Mouse (Mus musculus) lung, postnatal 10 days (tissue): ENCODE results near the gene Bax.

Source experiments
- DNase-seq: peaks from one replicate; pipeline ENCODE4 v3.0.0; 2021

Gene Bax

DNA sequence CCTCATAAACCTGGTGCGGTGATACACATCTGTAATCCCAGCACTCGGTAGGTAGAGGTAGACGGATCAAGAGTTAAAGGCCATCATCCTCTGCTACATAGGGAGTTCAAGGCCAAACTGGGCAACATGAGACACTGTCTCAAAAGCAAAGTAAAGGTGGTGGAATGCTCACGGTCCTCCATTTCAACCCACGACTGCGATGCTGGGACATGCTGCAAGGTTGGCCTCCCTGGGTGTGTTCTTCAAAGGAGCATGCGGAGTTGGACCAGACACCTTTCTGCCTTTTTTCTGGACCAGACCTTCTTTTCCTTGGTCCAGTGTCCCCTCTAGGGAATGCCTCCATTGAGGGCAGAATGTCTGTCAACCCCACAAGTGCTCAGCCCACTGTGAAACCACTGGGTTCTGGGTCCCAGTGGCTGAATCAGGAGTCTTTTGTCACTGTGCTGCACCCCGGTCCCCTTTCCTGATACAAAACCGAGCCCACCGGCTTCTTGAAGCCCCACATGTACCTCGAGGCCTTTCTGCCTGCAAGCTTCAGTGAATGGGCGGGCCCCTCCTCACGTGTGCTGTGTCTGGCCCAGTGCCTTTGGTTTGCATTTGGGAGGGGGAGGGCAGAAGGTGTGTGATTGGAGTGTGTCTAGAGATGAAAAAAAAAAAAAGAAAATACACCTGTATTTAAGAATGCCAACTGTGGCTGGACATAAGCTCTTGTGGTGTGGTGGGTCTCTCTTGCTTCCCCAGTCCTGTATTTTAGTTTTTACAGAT, 10.6 kb downstream of the Bax start:
- DNase-seq: no peak

DNA sequence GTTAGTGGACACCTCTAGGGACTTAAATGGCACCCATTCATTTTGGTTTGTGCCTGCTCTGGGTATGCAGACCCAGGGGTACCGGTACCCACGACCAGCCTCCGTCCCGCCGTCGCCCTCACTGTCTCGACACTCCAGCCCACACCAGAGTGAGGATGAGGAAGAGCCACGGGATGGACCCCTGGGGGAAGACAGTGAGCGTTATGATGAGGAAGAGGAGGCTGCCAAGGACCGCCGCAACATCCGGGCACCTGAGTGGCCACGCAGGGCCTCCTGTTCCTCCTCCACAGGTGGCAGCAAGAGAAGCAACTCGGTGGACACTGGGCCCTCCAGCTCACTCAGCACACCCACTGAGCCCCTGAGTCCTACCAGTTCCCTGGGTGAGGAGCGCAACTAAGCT, 11.7 kb downstream of the Bax start:
- DNase-seq: no peak

DNA sequence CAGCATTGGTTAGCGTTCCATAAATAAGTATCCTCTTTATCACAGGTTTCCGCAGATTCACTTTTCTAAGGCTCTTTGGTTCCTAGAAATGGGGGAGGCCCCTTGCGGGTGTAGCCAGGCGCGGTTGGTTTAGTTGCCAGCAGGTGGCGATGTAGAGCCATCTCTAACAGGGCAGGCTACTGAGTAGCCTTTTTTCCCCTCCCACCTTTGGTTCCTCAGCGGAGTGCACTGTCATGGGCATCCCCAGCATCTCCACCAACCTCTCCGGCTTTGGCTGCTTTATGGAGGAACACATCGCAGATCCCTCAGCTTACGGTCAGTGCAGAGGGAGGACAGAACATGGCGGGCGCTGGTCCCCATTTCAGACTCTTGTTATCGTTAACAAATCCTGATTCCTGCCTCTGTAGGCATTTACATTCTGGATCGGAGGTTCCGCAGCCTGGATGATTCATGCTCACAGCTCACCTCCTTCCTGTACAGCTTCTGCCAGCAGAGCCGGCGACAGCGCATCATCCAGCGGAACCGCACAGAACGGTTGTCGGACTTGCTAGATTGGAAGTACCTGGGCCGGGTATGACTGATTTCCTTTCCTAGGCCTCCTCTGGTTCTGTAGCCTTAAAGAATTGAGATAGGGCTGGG, 15.2 kb downstream of the Bax start:
- peak; percentile 91 for DNase-seq

DNA sequence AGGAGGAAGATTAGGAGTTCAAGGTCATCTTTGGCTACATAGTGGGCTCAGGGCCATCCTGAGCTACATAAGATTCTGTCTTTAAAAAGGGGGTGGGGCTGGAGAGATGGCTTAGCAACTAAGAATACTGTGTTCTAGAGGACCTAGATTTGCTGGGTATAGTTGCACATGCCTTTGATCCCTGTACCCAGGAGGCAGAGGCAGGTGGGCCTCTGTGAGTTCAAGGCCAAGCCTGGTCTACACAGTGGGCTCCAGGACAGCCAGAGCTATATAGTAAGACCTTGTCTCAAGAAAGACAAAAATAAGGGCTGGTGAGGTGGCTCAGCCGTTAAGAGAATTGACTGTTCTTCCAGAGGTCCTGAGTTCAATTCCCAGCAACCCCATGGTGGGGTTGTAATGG, 16.7 kb downstream of the Bax start:
- no peak for DNase-seq

DNA sequence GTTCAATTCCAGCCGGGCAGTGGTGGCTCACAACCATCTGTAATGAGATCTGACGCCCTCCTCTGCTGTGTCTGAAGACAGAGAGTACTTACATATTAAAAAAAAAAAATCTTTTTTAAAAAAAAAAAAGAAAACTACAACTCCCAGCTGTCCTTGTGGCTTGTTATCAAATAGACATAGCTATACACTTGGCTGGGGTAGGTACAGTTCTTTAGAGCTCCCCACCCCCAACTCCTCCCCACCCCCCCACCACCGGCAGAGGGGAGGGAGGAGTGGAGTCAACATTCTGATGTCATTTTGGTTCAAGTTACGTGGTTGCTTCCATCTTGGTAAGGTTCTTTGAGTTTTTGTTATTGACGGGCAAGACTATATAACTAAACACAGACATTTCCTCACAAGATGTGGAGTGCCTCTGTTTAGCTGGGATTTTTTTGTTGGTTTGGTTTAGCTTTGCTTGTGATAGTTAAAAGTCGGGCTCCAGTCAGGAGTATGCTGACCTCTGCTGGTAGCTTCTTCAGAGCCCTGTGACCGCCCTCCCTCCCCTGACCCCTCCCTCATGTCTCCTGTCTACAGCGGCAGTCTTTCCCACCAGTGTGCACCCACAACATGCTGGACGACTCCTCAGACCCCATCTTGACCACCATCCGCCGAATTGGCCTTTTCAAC, 19.2 kb downstream of the Bax start:
- peak; percentile 75 for DNase-seq

DNA sequence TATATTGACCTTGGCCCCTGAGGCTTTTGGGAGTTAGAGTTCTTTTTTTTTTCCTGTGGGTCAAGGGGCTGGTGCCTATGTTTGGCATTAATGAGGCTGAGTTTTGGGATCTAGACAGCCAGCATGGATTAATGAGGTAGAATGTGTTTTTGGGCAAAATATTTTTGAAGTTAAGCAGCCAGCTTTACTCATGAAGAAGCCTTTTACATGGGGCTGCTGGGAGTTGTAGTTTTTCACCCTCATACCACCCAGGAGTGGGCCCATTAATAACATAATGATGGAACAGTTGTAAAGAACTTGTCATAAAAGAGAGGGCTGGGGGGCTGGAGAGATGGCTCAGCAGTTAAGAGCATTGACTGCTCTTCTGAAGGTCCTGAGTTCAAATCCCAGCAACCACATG, 20.1 kb downstream of the Bax start:
- no peak for DNase-seq

DNA sequence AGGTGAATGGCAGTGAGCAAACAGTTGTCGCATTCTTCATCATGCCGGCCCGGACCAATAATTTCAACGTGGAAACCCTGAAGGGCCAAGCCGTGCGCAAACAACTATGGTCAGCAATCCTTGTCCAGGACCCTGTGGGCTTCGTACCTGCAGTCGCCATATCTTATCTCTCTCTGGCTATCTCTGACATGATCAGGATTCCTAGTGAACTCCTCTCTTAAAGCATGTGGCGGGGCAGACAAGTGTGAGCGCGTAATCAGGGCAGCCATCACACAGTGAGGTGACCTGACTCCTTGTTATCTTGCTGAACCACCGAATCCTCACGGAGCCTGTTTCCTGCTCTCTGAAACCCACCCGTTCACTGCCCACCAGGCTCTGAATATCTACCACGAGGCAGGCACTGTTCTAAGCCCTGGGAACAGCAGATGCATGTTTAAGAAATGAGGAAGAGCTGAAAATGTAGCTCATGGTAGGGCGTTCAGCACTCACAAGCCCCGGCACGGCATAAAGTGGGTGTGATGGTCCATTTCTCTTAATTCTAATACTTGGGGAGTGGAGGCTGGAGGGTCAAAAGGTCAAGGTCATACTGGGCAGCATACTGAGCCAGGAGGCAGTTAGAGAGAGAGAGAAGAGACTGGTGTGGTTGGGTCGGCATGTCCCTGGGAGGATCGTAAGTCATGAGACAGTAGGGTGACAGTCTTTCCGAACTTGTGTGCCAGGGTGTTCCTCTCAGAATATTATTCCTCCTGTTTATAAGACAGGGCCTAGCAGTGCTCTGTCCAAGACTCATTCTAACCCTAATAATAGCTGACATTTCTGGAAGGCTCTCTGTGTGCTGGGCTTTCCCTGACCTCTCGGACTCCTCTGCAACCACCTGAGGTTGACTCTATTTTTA, 22.9 kb downstream of the Bax start:
- DNase-seq: no peak

DNA sequence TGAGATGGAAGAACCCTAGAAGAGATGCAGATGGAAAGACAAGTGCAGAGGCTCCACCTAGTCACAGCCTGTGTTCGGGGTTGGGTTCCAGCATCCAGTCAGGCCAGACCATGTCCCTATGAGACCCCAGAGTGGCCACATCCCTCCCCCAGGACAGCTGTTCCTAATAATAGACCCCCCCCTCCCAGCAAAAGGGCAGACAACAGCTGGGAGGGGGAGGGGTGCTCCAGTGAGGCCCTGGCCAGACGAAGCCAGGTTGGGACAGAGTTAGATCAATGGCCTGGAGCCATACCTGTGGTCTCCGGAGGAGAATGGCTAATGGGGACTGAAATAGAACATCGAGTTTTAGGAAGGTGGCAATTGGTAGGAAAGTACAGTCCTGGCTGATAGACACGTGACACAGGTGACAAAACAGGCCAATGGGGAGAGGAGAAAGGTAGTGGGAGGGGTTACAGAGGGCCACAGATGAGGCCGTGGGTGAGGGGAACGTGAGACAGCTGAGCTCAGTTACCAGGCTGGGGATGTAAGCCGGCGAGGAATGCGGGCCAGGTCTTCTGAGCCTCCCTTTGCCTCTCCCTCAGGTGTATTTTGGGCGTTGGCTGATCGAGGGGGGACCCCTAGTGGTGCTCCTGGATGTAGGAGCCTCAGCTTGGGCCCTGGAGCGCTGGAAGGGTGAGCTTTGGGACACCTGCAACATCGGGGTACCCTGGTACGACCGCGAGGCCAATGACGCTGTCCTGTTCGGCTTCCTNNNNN, 29.0 kb downstream of the Bax start, which contains the start of gene Ruvbl2:
Gene Ruvbl2, minus strand, starts transcription at position 576 of the 756 bp plus-strand sequence.
- DNase-seq: peak; percentile 47

DNA sequence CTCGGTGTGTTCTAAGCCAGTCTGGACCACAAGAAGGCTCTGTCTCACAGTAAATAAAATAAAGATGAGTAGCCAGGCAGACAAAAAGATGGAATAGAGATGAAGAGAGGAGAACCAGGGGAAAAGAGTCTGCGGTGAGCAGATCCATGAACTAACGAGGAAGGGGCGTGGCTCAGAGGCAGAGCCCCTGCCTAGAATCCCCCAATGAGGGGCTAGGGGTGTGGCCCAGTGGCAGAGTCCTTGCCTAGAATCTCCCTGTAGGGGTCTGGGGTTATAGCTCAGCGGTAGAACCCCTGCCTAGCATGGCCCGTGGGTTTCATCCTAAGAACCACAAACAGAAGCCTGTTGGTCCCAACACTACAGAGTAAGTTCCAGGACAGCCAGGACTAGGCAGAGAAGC, 29.7 kb downstream of the Bax start:
- no peak for DNase-seq

DNA sequence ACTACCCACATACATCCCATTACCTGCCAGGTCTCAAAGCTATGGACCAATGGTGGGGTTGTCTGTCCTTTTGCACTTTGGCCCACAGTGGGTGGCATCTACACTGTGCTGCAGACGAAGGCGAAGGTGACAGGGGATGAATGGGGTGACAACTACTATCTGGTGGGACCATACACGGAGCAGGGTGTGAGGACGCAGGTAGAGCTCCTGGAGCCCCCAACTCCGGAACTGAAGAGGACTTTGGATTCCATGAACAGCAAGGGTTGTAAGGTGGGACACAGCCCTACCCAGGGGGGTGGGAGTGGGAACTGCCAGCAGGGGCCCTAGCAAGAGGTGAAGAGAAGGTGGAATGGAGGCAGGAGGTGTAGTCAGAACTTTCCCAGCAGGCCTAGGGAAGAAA, 30.3 kb downstream of the Bax start:
- no peak for DNase-seq

DNA sequence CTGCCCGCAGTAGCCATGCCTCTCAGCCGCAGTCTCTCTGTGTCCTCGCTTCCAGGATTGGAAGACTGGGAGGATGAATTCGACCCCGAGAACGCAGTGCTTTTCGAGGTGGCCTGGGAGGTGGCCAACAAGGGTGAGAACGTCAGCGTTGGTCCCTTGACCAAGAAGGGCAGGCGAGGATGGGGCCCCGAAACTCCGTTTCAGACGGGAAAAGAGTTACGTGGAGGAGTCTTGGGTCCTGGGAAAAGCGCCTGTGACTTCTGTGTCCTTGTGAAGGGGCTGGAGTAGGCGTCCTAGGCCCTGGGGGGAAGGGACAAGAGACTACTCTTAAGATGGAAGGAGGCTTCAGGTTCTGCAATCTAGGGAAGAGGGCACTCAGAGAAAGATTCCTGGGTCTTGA, 31.7 kb downstream of the Bax start:
- DNase-seq: peak; percentile 49

DNA sequence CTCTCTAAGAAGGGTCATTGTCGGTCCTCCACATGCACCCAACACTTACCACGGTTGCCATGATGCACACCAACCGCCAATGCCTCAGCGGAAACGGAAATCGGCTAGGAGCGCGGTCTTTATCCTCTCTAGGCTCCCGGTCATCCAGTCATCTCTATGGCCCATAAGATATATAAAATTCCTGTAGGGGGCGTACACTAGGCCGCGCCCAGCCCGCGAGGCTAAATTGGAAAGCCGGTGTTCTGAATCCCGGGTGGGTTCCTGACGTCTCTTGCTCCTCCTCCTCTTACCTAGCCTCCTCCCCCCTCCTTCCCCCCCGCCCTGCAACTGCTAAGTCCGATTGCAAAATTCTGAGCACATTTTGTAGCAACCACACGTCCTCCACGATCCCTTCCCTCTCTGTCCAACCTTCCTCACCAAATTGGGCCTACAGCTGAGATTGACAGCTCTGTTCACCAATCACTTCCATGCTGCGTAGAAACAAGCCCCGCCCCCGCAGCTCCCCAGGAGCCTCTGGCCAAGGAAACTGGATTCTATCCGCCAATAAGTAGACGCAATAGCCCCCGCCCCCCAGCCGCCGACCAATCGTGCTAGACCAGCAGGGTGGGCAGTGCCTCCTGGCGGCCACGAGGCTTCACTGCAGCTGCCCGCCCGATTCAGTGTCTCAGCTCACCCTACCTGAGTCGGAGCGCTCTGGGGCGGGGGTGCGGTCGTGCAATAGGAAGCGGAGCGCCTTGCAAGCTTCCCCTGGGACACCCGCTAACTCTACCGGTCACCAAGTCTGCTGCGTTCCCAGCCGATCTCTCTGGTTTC, 32.3 kb downstream of the Bax start, which contains the start of gene Gys1:
Gene Gys1, plus strand, starts transcription at position 642 of the 813 bp plus-strand sequence.
- peak; percentile 100 for DNase-seq

DNA sequence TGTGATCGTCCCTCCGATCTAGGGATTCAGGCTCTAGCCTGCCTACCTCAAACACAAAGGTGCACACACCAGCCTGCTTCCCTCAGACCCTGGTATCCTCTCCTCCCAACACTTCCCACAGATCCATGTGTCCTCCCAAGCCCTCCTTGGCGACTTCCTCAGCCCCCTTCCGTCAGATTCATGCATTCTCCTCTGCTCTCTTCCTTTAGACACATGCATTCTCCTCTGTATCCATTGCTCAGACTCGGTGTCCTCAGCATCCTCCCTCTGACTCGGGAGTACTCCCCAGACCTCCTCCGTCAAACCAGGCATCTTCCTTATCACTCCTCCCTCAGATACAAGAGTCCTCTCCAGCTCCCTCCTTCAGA, 32.9 kb downstream of the Bax start:
- no peak for DNase-seq

DNA sequence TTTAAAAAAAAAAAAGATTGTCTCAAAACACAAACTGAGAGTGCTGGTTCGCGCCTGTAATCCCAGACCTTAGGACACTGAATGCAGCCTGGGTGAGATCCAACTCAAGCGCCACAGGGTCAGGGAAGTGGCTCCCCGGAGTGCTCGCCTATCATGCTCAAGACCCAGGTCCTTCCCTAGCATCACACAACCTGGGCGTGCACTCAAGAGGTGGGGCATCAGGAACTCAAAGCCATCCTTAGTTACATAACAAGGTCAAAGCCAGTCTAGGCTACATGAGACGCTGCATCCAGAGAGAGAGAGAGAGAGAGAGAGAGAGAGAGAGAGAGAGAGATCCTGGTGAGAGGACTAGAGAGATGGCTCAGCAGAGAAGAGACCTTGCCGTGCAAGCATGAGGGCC, 40.1 kb downstream of the Bax start:
- no peak for DNase-seq

DNA sequence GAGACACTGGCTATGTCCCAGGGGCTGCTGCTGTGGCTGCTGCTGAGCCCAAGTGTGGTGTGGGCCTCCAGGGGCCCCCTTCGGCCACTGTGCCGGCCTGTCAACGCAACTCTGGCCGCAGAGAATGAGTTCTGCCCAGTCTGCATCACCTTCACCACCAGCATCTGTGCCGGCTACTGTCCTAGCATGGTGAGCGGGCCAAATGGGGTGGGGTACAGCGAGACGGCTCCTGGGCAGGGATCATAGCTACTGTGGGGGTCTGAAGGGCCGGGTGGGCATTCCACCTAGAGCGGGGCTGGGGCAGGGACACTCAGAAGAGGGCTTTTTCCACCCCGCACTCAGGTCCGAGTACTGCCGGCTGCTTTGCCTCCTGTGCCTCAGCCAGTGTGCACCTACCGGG, 45.5 kb downstream of the Bax start:
- no peak for DNase-seq

DNA sequence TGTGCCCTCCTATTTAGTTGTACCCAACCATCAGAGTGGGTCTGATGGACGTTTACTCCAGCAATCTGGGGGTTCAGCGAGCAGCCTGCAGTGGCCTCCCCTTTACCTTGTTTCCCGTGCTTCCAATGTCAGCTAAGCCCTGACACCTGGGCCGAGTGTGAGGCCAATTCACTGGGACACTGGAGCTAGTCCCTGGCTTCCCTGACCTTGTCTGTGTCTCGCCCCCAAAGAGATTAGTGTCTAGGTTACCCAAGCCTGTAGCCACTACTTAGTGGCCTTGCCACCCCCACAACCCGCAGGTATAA, 46.1 kb downstream of the Bax start, which contains the start of gene Lhb:
Gene Lhb, plus strand, starts transcription at position 206 of the 305 bp plus-strand sequence.
- no peak for DNase-seq

DNA sequence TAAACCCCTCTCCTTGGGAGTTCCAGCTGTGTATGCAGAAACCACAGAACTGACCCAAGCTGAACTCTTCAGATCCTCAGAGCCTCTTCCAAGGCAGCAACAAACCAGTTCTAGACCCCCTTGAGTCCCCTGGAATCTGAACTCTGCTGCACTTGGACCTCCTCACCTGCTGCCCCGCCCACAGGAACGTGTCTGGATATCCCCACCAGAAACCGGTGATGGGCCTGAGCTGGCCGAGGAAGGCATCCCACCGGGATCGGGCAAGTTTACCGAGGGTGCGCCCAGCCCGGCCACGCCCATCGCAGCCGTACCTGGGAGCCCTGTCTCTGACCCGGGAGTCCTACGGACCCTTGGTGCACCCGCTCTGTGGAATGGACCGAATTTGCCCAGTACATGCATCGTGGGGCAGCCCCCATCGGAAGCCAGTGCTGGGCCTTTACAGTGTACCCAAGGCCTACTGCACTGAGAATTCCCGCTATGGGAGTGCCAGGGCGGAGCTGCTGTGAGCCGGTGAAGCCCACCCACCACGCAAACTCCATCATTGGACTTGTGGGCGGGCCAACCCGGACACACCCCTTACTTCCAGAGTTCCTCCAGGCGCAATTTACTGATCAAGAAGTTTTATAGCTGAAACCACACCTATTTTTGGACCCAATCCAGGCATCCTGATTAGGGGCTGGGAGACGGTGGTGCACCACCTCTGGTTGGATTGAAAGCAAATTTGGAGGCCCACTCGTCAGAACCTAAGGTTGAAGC, 46.7 kb downstream of the Bax start:
- DNase-seq: peak; percentile 48

DNA sequence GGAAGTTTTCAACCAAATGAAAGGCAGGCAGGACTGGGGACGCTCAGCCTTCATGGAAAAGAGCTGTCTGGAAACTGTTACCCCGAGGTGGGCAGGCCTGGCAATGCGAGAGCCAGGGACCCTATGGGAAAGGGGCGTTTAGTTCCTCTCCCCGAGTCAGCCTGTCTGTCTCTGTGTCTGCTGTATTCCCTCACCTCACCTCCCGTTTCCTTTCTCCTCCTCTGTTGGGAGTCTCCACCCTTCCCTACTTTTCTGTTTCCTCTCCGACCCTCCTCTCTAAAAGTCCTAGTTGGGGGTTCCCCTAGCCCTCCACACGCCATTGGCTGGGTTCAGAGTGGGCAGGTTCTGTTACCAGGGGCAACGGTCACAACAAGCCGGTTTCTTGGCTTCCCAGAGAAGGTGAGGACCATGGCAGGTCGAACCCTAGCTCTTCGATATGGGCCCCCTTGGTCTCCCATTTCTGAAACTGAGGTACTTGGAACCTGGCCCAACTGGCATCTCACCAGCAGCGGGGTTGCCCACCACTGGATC, 48.7 kb downstream of the Bax start:
- no peak for DNase-seq

DNA sequence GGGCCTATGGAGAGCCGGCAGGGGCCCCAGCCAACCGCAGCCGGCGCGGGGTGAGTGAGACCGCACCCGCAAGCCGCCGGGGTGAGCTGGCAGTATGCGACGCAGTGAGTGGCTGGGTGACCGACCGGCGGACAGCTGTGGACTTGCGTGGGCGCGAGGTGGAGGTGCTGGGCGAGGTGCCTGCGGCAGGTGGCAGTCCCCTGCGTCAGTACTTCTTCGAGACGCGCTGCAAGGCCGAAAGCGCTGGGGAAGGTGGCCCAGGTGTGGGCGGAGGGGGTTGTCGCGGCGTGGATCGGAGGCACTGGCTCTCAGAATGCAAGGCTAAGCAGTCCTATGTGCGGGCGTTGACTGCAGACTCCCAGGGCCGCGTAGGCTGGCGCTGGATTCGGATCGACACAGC, 51.1 kb downstream of the Bax start:
- DNase-seq: no peak

DNA sequence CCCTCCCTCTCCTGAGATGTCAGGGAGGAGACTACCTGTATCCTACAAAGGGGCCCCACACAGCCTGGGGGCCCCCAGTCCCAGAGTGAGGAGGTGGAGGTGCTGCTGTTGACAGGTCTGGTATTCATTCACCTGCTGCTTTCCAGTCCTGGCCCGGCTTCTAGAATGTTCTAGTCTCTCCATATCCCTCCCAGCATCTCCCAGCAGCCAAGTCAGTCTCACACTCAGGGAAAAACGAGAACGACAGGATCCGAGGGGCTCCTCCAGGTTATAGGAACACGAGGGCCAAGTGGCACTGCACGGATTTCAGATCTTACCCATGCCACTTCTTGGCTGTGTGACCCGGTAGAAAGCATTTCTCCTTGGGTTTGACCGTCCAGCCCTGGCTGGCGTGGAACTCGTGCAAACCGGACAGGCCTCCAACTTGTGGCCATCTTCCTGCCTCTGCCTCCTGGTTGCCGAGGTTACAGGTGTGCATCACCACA, 51.9 kb downstream of the Bax start:
- DNase-seq: no peak
